Mouse (Mus musculus) erythroblast, embryonic 14.5 days (primary cell): ENCODE data around the gene Accs.

Experiments used
- GATA1 ChIP-seq: IDR thresholded peaks from 2 replicates; pipeline ENCODE4 v1.6.1; 2012; ENCODE audit warnings: low read length, inconsistent platforms, mixed read lengths
- TAL1 ChIP-seq: IDR thresholded peaks from 3 replicates; pipeline ENCODE4 v1.6.1; 2012; ENCODE audit warnings: low read length, inconsistent platforms, mixed read lengths

- TF ChIP-seq TAL1 = no peak
- no peak for TF ChIP-seq GATA1
These were observed 39.8 kb downstream of the Accs start for GRCm38 (mm10) chr2:93809931-93810330.
